In genomic region chr17:5858209-5858608, GRCm38 (mm10) we compare ENCODE assay signal across 18 mouse cellular contexts.
"Had no signal": no experiment of that assay in that cellular context is flagged by ENCODE, and none has a peak within 500 bp of the region (broad histone marks: within the 10 kb centered on the region; RNA-seq: fewer than 3 reads in every experiment).

No protein-coding gene starts in this region.

- H3K27ac ChIP-seq: left cerebral cortex, adult 2 months; liver, embryonic 13.5 days; midbrain, embryonic 12.5 days; stomach, embryonic 15.5 days had no signal

- H3K4me2 ChIP-seq: liver, embryonic 13.5 days; midbrain, embryonic 12.5 days; stomach, embryonic 15.5 days had no signal

- H3K27me3 ChIP-seq: liver, embryonic 13.5 days; midbrain, embryonic 12.5 days; stomach, embryonic 15.5 days had no signal

- H3K4me3 ChIP-seq: left cerebral cortex, adult 2 months; liver, embryonic 13.5 days; midbrain, embryonic 12.5 days; myocyte; stomach, embryonic 15.5 days had no signal

- DNase-seq: kidney, adult 2 months; kidney, postnatal 14 days; layer of hippocampus, postnatal 36 days; liver, embryonic 13.5 days; lung, adult 2 months; lung, postnatal 14 days; lung, postnatal 4 days; right cerebral cortex, adult 18-20 months; right cerebral cortex, postnatal 14 days; right cerebral cortex, postnatal 4 days; spleen, adult 18-20 months; thymus, postnatal 25 days had no signal

- H3K9ac ChIP-seq: liver, embryonic 13.5 days; midbrain, embryonic 12.5 days; stomach, embryonic 15.5 days had no signal

- H3K36me3 ChIP-seq: midbrain, embryonic 12.5 days; stomach, embryonic 15.5 days had no signal

- H3K9me3 ChIP-seq: liver, embryonic 13.5 days; midbrain, embryonic 12.5 days; stomach, embryonic 15.5 days had no signal

- ATAC-seq: intestine, postnatal 0 days; midbrain, embryonic 16.5 days had no signal
